Mouse (Mus musculus) v-Abl transformed pro-B cells (cell line): ENCODE results near the gene Rbm18.
"Not testable (repeated sequence)": the region's sequence is repeated elsewhere in the genome, so short reads cannot be mapped to it uniquely, and the experiment has no call there.

Source experiments
- in situ Hi-C, 2 experiments: fragments of 400-800 bp; cut with MboI; formaldehyde crosslinking; loops; one replicate each; pipeline ENCODE4 v1.15.1; 2025; ENCODE audit not compliant: unreplicated experiment in 2 of 2

The Rbm18 gene

DNA sequence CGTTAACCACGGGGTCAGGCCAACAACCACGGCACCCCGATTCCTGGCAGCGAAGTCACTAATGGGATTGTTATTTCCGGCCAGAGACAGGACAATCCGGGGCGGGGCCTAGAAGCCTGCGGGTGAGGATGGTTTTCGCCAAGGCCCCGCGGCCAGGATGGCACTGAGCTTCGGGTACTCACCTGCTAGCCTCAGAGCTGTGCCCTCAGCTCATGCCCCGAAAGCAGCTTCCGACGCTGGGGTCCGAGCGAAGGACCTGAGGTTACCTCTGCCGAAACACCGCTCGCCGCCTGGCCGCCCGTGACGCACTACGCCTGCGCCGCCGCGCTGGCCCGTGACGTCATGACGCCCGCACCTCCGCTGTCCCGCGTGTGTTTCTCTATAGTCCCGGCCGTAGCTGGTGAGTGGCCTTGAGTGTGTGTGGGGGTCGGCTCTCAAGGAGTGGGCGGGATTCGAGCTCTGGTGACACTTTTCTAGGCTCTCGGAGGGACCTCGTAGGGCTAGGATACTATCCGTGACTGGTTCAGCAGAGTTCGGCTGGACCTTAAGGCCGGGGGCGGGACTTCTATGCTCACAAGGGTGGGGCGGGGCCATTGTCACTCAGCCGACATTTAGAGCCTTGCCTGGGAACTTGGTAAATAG is at the start of gene Rbm18, which contains the start of gene Mrrf:
TSS of gene Rbm18 (minus strand) at position 474 of the 642 bp plus-strand sequence.
TSS of gene Mrrf (plus strand) at position 90 of the 642 bp plus-strand sequence.
- in situ Hi-C loops, result no loop called here

DNA sequence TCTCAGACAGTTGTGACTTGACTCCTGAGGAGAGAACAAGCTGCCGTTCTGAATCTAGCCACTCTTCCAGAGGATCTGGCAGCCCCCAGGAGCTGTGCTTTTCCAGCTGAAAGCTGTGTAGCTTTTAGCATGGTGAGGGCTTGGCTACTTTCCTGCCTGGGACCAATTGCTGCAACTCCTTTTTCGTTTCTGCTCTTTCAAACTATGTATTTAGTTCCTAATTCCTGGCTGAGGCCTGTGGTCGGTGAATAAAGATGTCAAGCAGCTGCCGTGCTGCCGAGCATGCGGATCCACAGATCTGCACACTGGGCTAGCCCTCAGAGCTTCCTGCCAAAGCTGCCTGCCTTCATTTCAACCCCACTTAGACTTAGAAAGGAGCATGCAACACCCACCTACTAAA is 48.3 kb upstream of the Rbm18 start:
- in situ Hi-C loops, result no loop called here

DNA sequence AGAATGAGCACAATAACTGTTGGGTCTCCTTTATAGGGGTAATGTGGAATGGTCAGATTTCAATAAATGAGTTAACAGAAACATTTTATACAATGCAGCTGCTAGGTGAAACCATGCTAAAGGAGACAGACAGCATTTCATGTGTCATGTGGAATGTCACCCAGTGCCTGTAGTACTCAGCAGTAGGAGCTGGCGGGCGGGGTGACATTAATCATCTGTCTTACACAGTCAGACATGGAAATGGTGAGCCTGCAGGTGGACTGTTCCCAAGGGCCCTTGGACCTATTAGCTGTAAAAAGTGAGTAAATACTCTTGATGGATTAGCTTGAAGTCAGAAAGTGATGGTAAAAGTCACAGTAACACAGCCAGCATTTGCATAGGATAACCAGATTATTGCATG is 47.6 kb upstream of the Rbm18 start:
- in situ Hi-C loops, result no loop called here

DNA sequence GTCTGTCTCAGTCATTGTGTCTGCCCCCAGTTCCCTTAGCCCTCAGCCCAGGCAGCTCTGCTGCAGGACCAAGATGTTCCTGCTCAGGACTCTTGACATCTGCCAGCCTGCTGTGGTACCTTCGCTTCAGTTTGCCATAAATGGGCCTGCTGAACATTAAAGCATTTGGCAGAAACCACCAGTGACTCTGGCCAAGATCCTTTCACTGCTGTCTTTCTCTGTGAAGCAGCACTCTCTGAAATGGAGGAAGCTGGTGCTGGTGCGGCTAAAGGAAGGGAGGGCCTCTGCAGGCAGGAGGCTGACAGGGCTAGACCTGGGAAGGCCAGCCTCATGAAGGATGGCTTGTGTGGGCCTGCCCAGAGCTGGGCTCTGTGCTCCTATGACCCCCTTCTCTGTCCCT is 46.7 kb upstream of the Rbm18 start:
- in situ Hi-C loops, result no loop called here

DNA sequence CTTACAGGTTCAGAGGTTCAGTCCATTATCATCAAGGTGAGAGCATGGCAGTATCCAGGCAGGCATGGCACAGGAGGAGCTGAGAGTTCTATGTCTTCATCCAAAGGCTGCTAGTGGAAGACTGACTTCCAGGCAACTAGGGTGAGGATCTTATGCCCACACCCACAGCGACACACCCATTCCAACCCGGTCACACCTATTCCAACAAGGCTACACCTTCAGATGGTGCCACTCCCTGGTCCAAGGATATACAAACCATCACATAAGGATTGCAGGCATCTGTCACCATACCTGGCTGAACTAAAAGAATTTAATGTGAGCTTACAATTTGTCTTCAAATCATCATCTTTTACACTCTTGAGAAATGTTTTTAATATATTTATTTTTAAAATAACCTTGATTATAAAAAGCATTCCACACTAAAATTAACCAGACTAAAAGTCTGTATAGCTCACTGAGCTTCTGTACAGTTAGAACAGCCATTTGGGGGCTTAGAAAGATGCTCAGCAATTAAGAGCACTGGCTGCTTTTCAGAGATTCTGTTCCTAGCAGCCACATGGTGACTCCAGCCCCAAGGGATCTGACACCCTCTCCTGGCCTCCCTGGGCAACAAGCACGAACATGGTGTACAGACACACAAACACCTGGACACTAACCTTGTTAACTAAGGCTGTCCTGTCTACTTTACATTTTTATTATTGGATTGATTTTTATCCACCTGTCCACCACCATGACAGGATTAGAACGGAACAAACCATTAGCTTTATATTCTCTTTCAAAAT is 45.2 kb upstream of the Rbm18 start:
- in situ Hi-C loops, result not testable (repeated sequence)

DNA sequence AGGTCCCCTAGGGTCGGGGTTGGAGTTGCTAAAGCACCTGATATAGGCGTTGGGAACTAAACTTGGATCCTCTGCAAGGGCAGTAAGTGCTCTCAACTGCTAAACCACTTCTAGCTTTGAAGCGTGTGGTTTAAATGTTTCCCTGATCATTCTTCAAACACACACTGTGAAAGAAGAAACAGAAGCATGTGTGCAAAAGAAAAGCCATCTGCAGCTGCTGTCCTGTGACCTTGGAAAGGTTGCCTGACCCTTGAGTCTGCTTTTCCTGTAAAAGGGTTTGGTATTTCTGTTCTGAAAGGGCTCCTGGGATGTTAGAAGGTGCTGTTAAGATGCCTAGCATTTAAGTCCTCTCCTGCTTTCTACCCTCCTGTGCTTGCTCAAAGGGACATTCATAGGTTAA is 42.9 kb upstream of the Rbm18 start:
- in situ Hi-C loops, result no loop called here

DNA sequence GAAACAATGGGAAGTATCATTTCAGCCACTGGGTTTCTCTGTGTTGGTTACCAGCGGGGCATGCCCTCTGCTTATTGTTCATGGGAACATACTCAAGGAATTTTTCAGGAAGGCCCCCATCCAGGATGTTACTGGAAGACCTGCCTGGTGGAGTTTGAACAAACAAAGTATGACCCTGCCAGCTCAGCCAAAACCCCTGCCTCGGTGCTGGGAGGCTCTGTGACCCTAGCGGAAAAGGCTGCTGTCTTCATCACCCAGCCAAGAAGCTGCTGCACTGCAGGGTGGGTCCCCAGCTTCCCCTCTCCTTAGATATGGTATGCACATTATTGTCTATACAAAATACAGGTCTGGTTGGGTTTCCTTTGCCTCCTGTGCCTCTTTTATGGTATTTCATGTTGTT is 36.0 kb upstream of the Rbm18 start:
- in situ Hi-C loops, result no loop called here

DNA sequence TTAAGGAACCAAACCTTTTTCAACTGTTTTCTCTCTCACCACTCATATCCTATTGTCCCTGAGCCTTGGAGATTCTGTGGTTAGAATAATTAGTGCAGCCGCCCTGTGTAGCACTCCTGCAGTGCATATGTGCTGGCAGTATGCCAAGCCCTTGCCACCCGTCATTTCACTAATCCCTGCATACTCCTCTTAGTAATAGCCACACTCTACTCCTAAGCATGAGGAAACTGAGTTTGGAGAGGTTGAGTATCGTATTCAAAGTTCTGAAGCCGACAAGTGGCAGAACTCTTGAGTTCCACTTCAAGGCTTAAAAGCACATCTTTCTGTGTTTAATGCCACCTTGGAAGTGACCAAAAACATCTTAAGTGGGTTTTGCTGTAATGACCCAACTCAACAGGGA is 35.6 kb upstream of the Rbm18 start:
- in situ Hi-C loops, result no loop called here

DNA sequence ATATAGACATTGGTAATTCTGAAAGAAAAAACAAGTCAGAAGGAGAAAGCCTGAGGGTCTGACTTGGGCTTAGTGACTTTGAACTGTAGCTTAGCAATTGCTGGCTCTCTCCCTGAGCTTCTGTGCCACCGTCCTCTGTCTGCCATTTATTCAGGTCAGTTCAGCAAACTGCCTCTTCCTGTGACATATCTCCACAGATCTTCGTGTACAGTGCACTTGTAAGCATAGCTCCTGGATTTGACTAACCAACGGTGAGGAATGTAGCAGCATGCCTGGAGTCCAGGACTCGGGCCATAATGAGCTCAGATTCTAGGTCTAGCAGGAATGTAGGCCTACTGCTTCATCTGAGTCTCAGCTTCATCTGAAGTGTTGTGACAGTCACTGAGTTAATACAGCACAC is 32.6 kb upstream of the Rbm18 start:
- in situ Hi-C loops, result no loop called here

DNA sequence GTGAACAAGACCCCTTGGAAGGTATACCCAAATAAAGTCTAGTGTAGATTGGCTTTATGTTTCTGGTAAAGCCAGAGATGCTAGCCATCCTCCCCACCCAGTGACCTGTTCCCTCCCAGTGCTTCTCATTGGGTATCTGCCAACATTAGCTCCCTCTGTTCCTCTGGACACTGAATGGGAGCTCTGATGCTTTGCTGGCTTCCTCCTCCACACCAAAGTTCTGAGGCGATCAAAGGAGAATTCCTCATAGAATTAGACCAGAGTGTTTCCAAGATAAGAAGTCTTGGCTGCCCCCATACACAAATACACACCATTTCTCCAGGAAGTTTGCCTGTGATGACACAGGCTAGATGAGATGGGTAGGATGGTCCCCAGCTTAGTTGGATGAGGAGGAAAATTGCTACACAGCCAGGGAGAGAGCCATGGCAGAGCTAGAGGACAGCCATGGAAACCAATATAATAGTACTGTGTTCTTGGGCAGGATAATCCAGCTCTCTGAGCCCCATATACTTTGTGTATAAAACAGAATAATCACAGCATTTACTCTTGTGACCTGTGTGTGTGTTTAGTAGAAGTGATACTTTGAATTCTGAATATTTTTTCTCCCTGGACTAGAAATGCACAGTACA is 31.5 kb upstream of the Rbm18 start:
- in situ Hi-C loops, result no loop called here

DNA sequence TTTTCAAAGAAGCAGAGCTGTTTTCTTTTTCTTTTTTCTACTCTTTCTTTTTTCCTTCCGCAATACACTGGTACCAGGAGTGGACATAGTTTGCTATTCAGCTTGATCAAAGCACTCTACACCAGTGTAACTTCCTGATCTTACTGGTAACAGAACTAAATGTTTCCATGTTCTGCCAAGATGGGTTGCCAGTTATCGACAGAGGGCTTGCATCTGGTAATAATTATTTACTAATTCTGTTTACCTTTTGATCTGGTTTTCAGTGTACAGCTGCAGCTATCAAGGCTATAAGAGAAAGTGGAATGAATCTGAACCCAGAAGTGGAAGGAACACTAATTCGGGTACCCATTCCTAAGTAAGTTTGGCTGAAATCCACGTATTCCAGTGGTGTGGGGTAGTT is 22.8 kb upstream of the Rbm18 start:
- in situ Hi-C loops, result no loop called here

DNA sequence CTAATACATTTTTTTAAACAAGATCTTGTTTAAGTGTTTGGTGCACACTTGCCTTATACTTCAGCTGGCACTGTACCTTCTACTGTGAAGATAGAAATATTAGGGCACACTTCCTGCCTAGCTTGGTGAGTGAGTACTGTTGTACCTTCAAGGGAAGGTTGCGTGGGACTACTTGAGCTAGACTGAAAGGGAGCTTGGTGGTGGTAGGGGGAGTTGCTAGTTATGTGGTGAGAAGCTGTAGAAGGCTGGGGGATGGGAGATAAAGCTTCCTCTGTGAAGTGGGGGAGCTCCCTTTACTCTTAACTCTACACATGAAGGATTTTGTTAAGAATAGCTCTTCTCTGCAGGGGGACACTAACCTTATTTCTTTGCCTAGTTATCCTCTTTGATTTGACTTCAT is 20.9 kb upstream of the Rbm18 start:
- in situ Hi-C loops, result no loop called here

DNA sequence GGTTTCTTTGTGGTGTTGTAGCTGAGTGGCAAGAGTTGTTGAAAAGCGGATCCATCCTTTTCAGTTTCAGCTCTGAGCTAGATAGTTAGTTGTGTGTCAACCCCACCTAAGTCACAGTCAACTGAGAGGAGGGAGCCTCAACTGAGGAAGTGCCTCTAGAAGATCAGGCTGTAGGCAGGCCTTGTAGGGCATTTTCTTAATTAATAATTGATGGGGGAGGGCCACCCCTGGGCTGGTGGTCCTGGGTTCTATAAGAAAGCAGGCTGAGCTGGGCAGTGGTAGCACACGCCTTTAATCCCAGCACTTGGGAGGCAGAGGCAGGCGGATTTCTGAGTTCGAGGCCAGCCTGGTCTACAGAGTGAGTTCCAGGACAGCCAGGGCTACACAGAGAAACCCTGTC is 15.8 kb upstream of the Rbm18 start:
- in situ Hi-C loops, result not testable (repeated sequence)

DNA sequence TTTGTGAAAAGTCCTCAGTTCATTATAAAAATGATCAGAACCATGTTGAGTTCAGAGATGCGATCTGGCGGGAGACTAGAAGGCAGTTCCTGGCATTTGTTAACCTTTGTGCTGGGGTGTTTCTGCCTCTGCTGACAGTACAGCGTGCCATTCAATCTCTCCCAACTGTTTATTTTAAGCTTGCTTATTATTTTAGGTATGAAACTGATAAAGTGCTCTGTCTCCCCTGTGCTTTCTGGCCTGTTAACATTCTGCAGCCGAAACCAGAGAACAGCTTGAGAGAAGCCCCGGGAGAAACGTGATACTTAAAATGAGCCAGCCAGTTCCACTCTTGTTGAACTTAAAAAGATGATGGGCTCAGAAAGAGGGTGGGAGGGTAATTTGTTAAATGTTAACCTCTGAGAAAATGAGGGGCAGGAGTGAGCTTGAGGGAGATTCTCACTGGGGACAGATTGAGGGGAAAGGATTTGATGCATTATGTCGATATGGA is 12.3 kb upstream of the Rbm18 start:
- in situ Hi-C loops, result no loop called here

DNA sequence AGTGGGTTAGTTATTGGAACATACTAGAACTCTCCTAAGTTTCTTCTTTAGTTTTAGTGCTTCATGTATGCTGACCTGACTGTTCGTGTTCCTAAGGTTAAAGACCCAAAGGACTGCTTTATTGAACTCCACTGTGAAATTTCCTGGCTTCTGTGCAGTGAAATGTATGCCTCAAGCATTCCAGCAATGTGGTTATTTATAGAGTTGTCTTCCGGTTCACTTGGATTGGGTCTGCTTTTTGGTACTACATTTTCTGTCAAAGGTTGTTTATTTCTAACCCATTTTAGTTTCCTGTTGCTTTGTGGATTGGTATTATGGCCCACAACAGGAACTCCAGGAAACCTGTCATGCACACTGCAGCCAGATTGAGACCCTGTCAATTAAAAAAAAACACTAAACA is 2.5 kb upstream of the Rbm18 start:
- in situ Hi-C loops, result no loop called here

DNA sequence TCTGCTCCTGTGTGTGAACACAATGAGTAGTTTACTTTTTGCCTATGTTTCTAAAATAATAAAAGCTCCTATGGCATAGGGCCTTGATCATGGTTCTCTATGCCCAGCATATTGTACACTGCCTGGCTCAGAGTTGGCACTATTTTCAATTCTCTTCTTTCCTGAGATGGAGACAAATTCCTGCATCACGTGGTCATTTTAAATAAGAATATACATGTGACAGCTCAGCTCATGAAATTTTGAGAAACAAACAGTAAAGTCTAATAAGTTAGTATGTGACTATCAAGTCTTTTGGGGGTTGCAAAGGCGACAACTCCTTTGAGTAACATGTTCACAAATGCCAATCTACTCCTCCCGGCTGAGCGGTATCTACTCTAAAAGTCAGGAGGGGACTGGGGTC is 686 bp downstream of the Rbm18 start:
- in situ Hi-C loops, result no loop called here

DNA sequence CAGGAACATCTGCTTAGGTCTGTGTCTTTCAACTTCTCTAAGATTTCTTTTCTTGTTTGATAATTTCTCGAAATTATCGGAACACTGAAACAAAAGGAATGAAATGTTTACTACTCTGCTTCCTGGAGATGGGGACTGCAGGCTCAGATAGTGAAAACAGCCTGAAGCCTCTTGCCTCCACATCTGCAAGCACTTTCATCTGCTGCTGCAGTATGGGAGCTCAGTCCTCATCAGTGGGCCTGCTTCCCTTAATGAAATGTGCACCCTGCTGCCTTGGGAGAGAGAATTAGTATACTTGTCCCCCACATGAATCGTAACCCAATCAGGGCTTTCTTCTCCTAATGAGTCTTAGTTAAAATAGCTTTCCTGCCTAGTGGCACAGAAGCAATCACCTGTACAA is 7.5 kb downstream of the Rbm18 start:
- in situ Hi-C loops, result no loop called here

DNA sequence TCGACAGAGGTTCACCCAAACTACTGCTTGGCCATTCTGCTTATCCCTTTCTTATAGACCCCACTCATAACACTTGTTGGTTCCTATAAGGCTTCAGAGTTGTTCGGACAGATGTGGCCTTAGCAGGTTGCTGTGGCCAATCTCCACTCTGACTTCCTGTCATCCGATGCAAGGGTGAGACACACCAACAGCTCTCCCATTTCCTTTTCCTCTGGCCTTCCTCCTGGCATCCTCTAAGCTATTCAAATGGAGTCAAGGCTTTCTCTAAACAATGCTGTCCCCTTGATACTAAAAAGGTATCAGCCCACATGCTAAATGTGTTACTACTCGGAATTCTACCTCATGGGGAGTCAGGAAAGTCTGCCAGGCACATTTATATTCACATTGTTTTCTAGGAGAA is 8.6 kb downstream of the Rbm18 start:
- in situ Hi-C loops, result no loop called here

DNA sequence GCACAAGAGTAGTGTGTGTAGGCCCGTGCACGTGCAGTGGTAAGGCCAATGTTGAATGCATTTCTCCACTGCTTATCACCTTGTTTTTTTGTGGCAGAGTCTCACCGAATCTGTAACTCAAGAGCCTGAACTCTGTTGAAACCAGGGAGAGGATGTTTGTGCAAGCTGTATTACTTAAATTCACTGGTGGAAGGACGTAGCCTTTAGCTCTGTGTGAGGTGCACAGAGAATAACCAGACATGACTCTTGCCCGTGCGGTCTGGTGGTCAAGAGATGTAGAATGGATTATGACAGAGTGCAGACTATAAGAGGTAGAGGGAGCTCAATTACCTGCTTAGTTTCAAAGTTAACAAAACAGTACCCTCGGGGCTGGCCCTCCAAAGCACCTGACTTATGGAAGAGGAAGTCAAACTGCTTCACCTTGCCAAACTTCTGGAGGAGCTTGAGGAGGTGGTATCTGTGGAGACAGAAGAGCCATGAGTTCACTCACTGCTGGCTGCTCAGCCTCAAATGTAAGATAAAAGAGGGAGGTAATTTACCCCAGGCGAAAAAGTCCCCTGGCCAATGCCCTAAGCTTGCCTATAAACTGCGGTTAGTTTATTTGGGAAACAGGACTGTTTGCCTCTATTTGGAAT is 9.7 kb downstream of the Rbm18 start:
- in situ Hi-C loops, result no loop called here

DNA sequence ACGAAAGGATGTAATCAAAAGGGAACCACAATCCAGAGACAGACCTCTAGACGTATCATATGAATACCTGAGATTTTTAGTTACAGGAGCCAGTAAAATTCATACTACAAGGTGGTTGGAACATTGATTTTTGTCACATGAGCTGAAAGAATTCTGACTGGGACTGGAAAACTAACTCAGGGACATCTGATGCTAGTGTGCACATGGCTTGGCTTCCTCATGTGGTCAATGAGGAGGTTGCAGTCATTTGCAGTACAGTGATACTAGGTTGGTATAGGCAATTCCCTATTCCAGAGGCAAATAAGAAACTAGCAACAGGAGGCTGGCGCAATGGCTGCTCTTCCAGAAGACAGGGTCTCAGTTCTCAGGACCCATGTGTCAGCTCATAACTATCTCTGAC is 23.9 kb downstream of the Rbm18 start:
- in situ Hi-C loops, result no loop called here

DNA sequence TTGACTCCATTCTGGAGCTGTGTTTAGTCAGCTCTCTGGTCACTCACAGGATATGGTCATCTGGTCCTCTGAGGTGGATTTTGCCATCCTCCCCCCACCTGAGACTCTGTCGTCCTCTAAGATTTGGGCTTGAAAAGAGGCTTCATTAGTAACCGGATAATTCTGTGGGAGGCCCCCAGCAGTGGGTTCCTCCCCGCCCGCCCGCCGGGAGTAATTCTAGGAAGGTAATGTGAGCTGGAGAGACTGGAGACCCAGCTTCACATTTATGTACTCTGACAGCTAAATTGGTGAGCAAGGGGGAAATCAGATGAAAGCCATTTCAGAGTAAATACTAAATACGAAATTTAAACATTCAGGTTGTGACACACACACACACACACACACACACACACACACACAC is 28.0 kb downstream of the Rbm18 start:
- in situ Hi-C loops, result no loop called here
